Mouse (Mus musculus): ENCODE measurements around the gene N6amt1. TPM values are rescaled to one million over a fixed set of nuclear protein-coding genes. Genes with fewer than 3 reads are reported as not detected.

The N6amt1 gene
- 10 to 100 TPM in 1 of 4 experiments, 1 to 10 TPM in 3; 7.9 to 10.7 (median 8.8) TPM for total RNA-seq (2022)

GRCm38 (mm10) chr16:87354075-87354583, at the start of gene N6amt1:
Gene N6amt1, plus strand, starts transcription at chr16:87354185.
- DNase-seq (ENCODE audit: low spot score in 2 of 2) = peak; percentile 85 to 89

- DNase-seq (ENCODE audit: low spot score in 2 of 2) = no peak
Observed at GRCm38 (mm10) chr16:87305251-87306011, 48.6 kb upstream of the N6amt1 start.

- no peak for DNase-seq (ENCODE audit: low spot score in 2 of 2)
Observed at GRCm38 (mm10) chr16:87307109-87307735, 46.8 kb upstream of the N6amt1 start.

GRCm38 (mm10) chr16:87310659-87311058, 43.3 kb upstream of the N6amt1 start:
- DNase-seq (ENCODE audit: low spot score in 2 of 2) = no peak

- DNase-seq (ENCODE audit: low spot score in 2 of 2) = no peak
Observed at GRCm38 (mm10) chr16:87318200-87318811, 35.7 kb upstream of the N6amt1 start.

- DNase-seq (ENCODE audit: low spot score in 2 of 2) = no peak
Observed at GRCm38 (mm10) chr16:87318998-87319397, 35.0 kb upstream of the N6amt1 start.

GRCm38 (mm10) chr16:87319541-87320251, 34.3 kb upstream of the N6amt1 start:
- DNase-seq (ENCODE audit: low spot score in 2 of 2) = no peak

GRCm38 (mm10) chr16:87320252-87320555, 33.8 kb upstream of the N6amt1 start:
- no peak for DNase-seq (ENCODE audit: low spot score in 2 of 2)

- DNase-seq (ENCODE audit: low spot score in 2 of 2) = no peak
Observed at GRCm38 (mm10) chr16:87324571-87324970, 29.4 kb upstream of the N6amt1 start.

GRCm38 (mm10) chr16:87329986-87330385, 24.0 kb upstream of the N6amt1 start:
- DNase-seq (ENCODE audit: low spot score in 2 of 2) = peak in 1 of 2 experiments; percentile 27

GRCm38 (mm10) chr16:87334756-87335155, 19.2 kb upstream of the N6amt1 start:
- no peak for DNase-seq (ENCODE audit: low spot score in 2 of 2)

GRCm38 (mm10) chr16:87341043-87341572, 12.9 kb upstream of the N6amt1 start:
- DNase-seq (ENCODE audit: low spot score in 2 of 2) = no peak

- no peak for DNase-seq (ENCODE audit: low spot score in 2 of 2)
Observed at GRCm38 (mm10) chr16:87348133-87348532, 5.9 kb upstream of the N6amt1 start.

GRCm38 (mm10) chr16:87351386-87352105, 2.4 kb upstream of the N6amt1 start:
- DNase-seq (ENCODE audit: low spot score in 2 of 2) = no peak

- DNase-seq (ENCODE audit: low spot score in 2 of 2) = no peak
Observed at GRCm38 (mm10) chr16:87353605-87354004, 380 bp upstream of the N6amt1 start.

- no peak for DNase-seq (ENCODE audit: low spot score in 2 of 2)
Observed at GRCm38 (mm10) chr16:87354748-87355147, 763 bp downstream of the N6amt1 start.

GRCm38 (mm10) chr16:87360096-87360495, 6.1 kb downstream of the N6amt1 start:
- no peak for DNase-seq (ENCODE audit: low spot score in 2 of 2)

- DNase-seq (ENCODE audit: low spot score in 2 of 2) = no peak
Observed at GRCm38 (mm10) chr16:87364231-87364630, 10.2 kb downstream of the N6amt1 start.

GRCm38 (mm10) chr16:87366035-87366434, 12.1 kb downstream of the N6amt1 start:
- DNase-seq (ENCODE audit: low spot score in 2 of 2) = no peak

- no peak for DNase-seq (ENCODE audit: low spot score in 2 of 2)
Observed at GRCm38 (mm10) chr16:87366445-87366844, 12.5 kb downstream of the N6amt1 start.

- no peak for DNase-seq (ENCODE audit: low spot score in 2 of 2)
Observed at GRCm38 (mm10) chr16:87382996-87383395, 29.0 kb downstream of the N6amt1 start.
